Mouse (Mus musculus) C2C12 (cell line): ENCODE measurements around the gene Ciz1. TPM values are rescaled to one million over a fixed set of nuclear protein-coding genes. Genes with fewer than 3 reads are reported as not detected.

Source experiments
- H3K27me3 ChIP-seq: one replicate; pipeline ENCODE4 v1.6.1; 2011; ENCODE audit not compliant: control insufficient read depth, insufficient read depth, insufficient read length
- H3K36me3 ChIP-seq: one replicate; pipeline ENCODE4 v1.6.1; 2011; ENCODE audit not compliant: control insufficient read depth, insufficient read depth
- H3K4me3 ChIP-seq: one replicate; pipeline ENCODE4 v1.5.1; 2011; ENCODE audit warnings: mild to moderate bottlenecking, control low read depth; ENCODE audit not compliant: poor library complexity, insufficient read depth, severe bottlenecking
- H3K79me2 ChIP-seq: one replicate; pipeline ENCODE4 v1.6.1; 2011; ENCODE audit not compliant: control insufficient read depth, insufficient read depth
- H3K79me3 ChIP-seq: one replicate; pipeline ENCODE4 v1.6.1; 2011; ENCODE audit warnings: low read depth, control low read depth
- H3ac ChIP-seq: one replicate; pipeline ENCODE3; 2011; ENCODE audit warnings: low read depth; ENCODE audit not compliant: control insufficient read depth, insufficient read length
- CEBPB ChIP-seq: IDR thresholded peaks from one replicate; pipeline ENCODE4 v1.6.1; 2011; ENCODE audit warnings: low read depth, mild to moderate bottlenecking, control low read depth, moderate library complexity
- CTCF ChIP-seq: IDR thresholded peaks from one replicate; pipeline ENCODE4 v1.5.1; 2011; ENCODE audit not compliant: control insufficient read depth, insufficient read depth, insufficient read length
- FOSL1 ChIP-seq: IDR thresholded peaks from one replicate; pipeline ENCODE4 v1.8.0; 2011; ENCODE audit warnings: mild to moderate bottlenecking, low read length; ENCODE audit not compliant: poor library complexity, insufficient read depth, severe bottlenecking
- MAX ChIP-seq: IDR thresholded peaks from one replicate; pipeline ENCODE4 v1.6.1; 2011; ENCODE audit warnings: mild to moderate bottlenecking, control low read depth
- MYOD1 ChIP-seq: IDR thresholded peaks from one replicate; pipeline ENCODE4 v1.6.1; 2011; ENCODE audit warnings: low read depth; ENCODE audit not compliant: control insufficient read depth, insufficient read length
- MYOG ChIP-seq: IDR thresholded peaks from one replicate; pipeline ENCODE4 v1.6.1; 2011; ENCODE audit not compliant: control insufficient read depth, insufficient read length; ENCODE audit errors: extremely low read depth
- USF1 ChIP-seq: IDR thresholded peaks from one replicate; pipeline ENCODE4 v1.6.1; 2011; ENCODE audit warnings: low read depth, mild to moderate bottlenecking, control low read depth, moderate library complexity
- long read RNA-seq, 2 experiments: library from polyadenylated mRNA; unstranded; transcript quantifications; one replicate each; pipeline ENCODE4 v2.0.0; 2019 to 2020
- polyA plus RNA-seq: library from polyadenylated mRNA; unstranded; fragments of >200 nt; fragmentation: generic; extraction: Trizol; gene quantifications from one replicate; pipeline ENCODE4 v1.2.1, GENCODE M21; 2012; ENCODE audit warnings: missing spikeins

Gene Ciz1
- 43.5 TPM for polyA plus RNA-seq
- long read RNA-seq, experiment 1, partial matches to known transcripts = 8 of 30 reads
- long read RNA-seq, experiment 1, other reads (novel, unspliced or antisense) = 21 of 30 reads
- long read RNA-seq, experiment 2, transcript Ciz1-203 (18 exons, 2,973 nt) = major isoform, 6 of 200 reads
- long read RNA-seq, experiment 2, partial matches to known transcripts = 33 of 200 reads
- long read RNA-seq, experiment 2, other reads (novel, unspliced or antisense) = 158 of 200 reads

DNA sequence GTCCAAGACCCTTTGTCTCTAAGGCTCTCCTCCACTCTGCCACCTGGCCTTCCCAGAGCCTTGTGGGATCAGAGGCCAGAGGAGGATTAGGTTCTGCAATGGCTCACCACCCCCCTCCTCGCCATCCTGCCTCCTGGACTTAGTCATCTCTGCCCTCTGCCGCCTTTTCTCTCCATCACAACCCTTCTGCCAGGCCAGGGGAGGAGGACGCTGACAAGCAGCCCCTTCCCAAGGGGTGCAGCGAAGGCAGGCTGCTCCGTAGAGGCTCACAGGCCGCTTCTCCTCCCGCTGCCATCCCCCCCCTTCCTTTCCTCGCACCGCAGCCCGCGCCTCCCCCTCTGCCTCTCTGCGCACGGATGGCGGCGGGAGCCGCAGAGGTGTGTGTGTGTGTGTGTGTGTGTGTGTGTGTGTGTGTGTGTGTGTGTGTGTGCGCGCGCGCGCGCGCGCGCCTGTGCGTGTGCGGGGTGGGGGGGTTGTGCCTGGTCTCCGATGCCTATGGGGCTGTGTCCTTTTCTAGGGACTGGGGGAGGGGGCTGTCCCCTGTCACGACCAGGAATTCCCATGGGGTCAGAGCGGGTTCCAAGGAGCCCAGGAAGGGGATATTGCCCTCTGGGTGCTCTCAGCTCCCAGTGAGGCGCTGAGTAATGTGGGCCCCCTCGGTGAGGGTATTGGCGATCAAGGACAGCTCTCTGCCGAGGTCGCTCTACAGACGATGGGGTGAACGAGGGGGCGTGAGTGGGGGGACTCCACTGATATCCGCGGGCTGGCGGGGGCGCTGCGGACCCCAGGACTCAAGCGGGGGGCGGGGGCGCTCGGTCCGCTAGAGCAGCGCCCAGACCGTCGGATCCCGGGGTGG, at the start of gene Ciz1:
TSS of gene Ciz1 (plus strand) at position 177 of the 856 bp plus-strand sequence.
- Histone ChIP-seq H3K79me3 (no peaks in the 10 kb centered on the region), H3ac (peak within 1 kb of the TSS; percentile 60), H3K79me2 (peaks cover 8% of the 10 kb centered on the region), H3K4me3 (peak within 1 kb of the TSS; percentile 55), H3K27me3 (no peaks in the 10 kb centered on the region), H3K36me3 (no peaks in the 10 kb centered on the region)
- TF ChIP-seq CTCF (peak; percentile 9), MYOG (no peak)

DNA sequence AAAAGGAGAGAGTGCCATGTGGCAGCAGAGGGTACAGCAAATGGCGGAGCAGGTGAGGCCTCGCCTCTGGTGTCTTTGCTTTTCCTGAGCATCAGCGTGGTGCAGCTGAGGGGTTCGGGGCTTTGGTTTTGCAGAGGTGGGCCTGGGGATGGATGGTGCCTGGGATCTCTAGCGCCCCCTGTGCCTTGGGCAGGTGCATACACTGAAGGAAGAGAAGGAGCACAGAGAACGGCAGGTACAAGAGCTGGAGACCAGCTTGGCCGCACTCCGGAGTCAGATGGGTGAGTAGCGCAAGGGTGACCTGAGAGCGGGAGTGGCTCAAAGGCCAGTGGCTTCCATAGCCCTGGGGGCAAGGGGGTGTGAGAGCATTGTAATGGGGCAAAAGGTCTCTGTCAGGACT, 49.2 kb upstream of the Ciz1 start:
- no peak overlapping the region for H3K4me3 ChIP-seq
- H3K79me3 ChIP-seq = no peaks in the 10 kb centered on the region
- H3ac ChIP-seq = no peak overlapping the region
- no peaks in the 10 kb centered on the region for H3K27me3 ChIP-seq
- H3K79me2 ChIP-seq = no peaks in the 10 kb centered on the region
- H3K36me3 ChIP-seq = peaks cover 69% of the 10 kb centered on the region
- no peak for TF ChIP-seq USF1

DNA sequence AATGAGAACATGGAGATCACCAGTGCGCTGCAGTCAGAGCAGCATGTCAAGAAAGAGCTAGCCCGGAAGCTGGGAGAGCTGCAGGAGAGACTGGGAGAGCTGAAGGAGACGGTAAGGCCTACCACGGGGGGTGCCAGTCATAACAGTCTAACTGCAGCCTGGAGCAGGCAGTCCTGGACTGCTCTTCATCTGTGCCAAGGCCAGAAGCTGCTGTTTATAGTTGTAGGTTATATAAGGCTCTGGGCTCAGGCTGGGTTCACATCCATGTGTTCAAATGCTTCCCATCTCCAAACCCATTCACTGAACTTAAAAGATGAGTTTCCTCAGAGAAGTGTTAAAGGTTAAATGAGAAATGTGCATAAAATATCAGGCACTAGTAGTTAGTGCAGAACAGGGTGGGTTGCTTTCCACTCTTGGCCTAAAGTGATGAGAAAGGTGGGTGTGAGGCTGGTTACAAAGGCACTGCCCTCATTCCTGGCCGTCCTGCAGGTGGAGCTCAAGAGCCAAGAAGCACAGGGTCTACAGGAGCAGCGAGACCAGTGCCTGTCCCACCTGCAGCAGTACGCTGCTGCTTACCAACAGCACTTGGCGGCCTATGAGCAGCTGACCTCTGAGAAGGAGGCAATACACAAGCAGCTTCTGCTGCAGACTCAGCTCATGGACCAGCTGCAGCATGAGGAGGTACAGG, 47.8 kb upstream of the Ciz1 start:
- Histone ChIP-seq H3K79me2 (no peaks in the 10 kb centered on the region), H3K79me3 (no peaks in the 10 kb centered on the region), H3K4me3 (no peak overlapping the region), H3K27me3 (no peaks in the 10 kb centered on the region), H3ac (no peak overlapping the region), H3K36me3 (peaks cover 59% of the 10 kb centered on the region)
- TF ChIP-seq FOSL1 (no peak), CTCF (peak; percentile 70)

DNA sequence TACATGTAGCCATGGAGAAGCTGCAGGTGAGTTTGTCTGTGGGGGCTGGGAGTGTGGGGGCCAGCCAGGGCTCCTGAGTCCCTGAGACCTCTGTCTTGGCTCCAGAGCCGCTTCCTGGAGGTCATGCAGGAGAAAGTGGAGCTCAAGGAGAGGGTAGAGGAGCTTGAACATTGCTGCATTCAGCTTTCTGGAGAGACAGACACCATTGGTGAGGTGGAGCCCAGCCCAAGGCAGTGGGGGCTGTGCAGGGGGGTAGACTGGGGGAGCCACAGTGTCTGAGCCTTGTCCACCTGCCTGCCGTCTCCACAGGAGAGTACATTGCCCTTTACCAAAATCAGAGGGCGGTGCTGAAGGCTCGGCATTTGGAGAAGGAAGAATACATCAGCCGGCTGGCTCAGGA, 46.5 kb upstream of the Ciz1 start:
- no peak for TF ChIP-seq CEBPB
- no peak for TF ChIP-seq FOSL1
- TF ChIP-seq MYOD1 = no peak
- no peak for TF ChIP-seq MAX
- no peak for TF ChIP-seq MYOG
- TF ChIP-seq CTCF = no peak
- no peak for TF ChIP-seq USF1
- Histone ChIP-seq H3K4me3 (peak overlapping the region; percentile 6), H3ac (no peak overlapping the region), H3K36me3 (peaks cover 60% of the 10 kb centered on the region), H3K79me3 (no peaks in the 10 kb centered on the region), H3K79me2 (no peaks in the 10 kb centered on the region), H3K27me3 (no peaks in the 10 kb centered on the region)

DNA sequence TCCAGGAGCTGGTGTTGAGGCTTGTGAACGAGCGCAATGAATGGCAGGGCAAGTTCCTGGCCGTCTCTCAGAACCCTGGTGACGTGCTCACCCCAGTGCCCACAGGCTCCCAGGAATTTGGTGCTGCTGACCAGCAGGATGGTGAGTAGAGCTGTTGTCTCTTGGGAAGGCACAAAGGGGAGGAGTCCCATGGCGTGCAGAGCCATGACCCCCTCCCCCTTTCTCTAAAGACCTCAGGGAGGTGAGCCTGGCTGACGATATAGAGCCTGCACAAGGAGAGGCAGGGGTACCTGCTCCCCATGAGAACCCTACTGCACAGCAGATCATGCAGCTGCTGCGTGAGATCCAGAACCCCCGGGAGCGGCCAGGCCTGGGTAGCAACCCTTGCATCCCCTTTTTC, 46.0 kb upstream of the Ciz1 start:
- Histone ChIP-seq H3K79me2 (no peaks in the 10 kb centered on the region), H3ac (no peak overlapping the region), H3K36me3 (peaks cover 63% of the 10 kb centered on the region), H3K27me3 (no peaks in the 10 kb centered on the region), H3K79me3 (no peaks in the 10 kb centered on the region), H3K4me3 (no peak overlapping the region)
- TF ChIP-seq MYOG (no peak), CEBPB (no peak), MYOD1 (no peak), CTCF (no peak), MAX (no peak), USF1 (no peak), FOSL1 (no peak)

DNA sequence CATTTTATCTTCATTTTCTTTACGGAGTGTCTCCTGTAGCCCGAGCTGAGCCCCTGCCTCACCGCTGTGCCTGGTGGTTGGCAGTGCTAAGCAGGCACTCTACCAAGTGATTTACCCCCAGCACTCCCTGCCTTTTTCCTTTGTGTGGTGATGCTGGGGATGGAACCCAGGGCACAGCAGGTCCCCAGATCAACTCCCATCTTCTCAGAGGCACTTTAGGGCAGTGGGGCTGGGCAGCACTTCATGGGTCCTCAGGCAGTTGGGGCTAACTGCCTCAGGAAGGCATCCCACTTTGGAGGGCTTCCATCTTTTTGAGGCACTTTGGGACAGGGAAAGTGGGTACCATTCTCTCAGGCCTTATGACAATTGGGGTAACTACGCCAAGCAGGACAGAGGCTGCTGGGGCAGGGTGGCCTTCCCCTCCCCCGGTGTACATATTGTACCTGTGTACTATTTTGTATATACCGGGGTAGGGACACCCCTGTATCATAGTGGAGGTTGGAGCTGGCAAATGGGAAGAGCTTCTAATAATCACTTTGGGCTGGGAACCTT, 44.8 kb upstream of the Ciz1 start:
- Histone ChIP-seq H3K79me2 (no peaks in the 10 kb centered on the region), H3K4me3 (no peak overlapping the region), H3K79me3 (no peaks in the 10 kb centered on the region), H3K27me3 (no peaks in the 10 kb centered on the region), H3K36me3 (peaks cover 63% of the 10 kb centered on the region), H3ac (no peak overlapping the region)
- TF ChIP-seq USF1 (no peak), CEBPB (no peak), FOSL1 (no peak), MYOG (no peak), MAX (no peak), MYOD1 (no peak), CTCF (no peak)
